Mouse (Mus musculus): ENCODE data around the gene Hadhb. TPM values are rescaled to one million over a fixed set of nuclear protein-coding genes. Genes with fewer than 3 reads are reported as not detected.
"Not testable (repeated sequence)": the region's sequence is repeated elsewhere in the genome, so short reads cannot be mapped to it uniquely, and the experiment has no call there.

Hadhb gene
- total RNA-seq, 4 experiments from 2014 or later = 412 to 817 (median 632) TPM

- no peak for DNase-seq
Observed at GRCm38 (mm10) chr5:30175811-30176210, 20.8 kb downstream of the Hadhb start.

GRCm38 (mm10) chr5:30187687-30188485 lies 32.8 kb downstream of the Hadhb start:
- no peak for DNase-seq

GRCm38 (mm10) chr5:30192452-30192851 lies 37.4 kb downstream of the Hadhb start:
- DNase-seq = no peak

GRCm38 (mm10) chr5:30195340-30195739 lies 40.3 kb downstream of the Hadhb start:
- DNase-seq = no peak

- no peak for DNase-seq
Observed at GRCm38 (mm10) chr5:30198257-30198656, 43.2 kb downstream of the Hadhb start.

GRCm38 (mm10) chr5:30201521-30201920 lies 46.5 kb downstream of the Hadhb start:
- DNase-seq = peak; percentile 11

GRCm38 (mm10) chr5:30202221-30202620 lies 47.2 kb downstream of the Hadhb start:
- DNase-seq = no peak

- no peak for DNase-seq
Observed at GRCm38 (mm10) chr5:30203216-30203885, 48.3 kb downstream of the Hadhb start.

- no peak for DNase-seq
Observed at GRCm38 (mm10) chr5:30204441-30204840, 49.4 kb downstream of the Hadhb start.

- no peak for DNase-seq
Observed at GRCm38 (mm10) chr5:30205034-30205433, 50.0 kb downstream of the Hadhb start.

GRCm38 (mm10) chr5:30205493-30205892 lies 50.4 kb downstream of the Hadhb start, which contains the start of gene Adgrf3:
Gene Adgrf3, minus strand, starts transcription at chr5:30205722.
- DNase-seq = no peak

- no peak for DNase-seq
Observed at GRCm38 (mm10) chr5:30207276-30207675, 52.2 kb downstream of the Hadhb start.

- not testable (repeated sequence) for DNase-seq
Observed at GRCm38 (mm10) chr5:30210758-30211157, 55.7 kb downstream of the Hadhb start.

- no peak for DNase-seq
Observed at GRCm38 (mm10) chr5:30214889-30215288, 59.8 kb downstream of the Hadhb start.

- DNase-seq = no peak
Observed at GRCm38 (mm10) chr5:30215970-30216369, 60.9 kb downstream of the Hadhb start.

- no peak for DNase-seq
Observed at GRCm38 (mm10) chr5:30219715-30220114, 64.7 kb downstream of the Hadhb start.

GRCm38 (mm10) chr5:30220666-30221065 lies 65.6 kb downstream of the Hadhb start:
- no peak for DNase-seq

- DNase-seq = no peak
Observed at GRCm38 (mm10) chr5:30222681-30223080, 67.6 kb downstream of the Hadhb start.

GRCm38 (mm10) chr5:30230901-30231300 lies 75.9 kb downstream of the Hadhb start:
- no peak for DNase-seq

- no peak for DNase-seq
Observed at GRCm38 (mm10) chr5:30231891-30232270, 76.8 kb downstream of the Hadhb start.

GRCm38 (mm10) chr5:30232271-30232971 lies 77.4 kb downstream of the Hadhb start, which contains the start of gene Selenoi:
Gene Selenoi, plus strand, starts transcription at chr5:30232581.
- DNase-seq = peak; percentile 99

GRCm38 (mm10) chr5:30233042-30233441 lies 78.0 kb downstream of the Hadhb start:
- no peak for DNase-seq

- no peak for DNase-seq
Observed at GRCm38 (mm10) chr5:30233979-30234378, 78.9 kb downstream of the Hadhb start.
